Mouse (Mus musculus) liver, embryonic 13.5 days (tissue): Measurements from ENCODE around the gene Bpifa5. TPM values are rescaled to one million over a fixed set of nuclear protein-coding genes. Genes with fewer than 3 reads are reported as not detected.

Experiments used
- ATAC-seq: fragments of 200-750 bp; cut with Nextera tagmentation; 2 replicates; pipeline ENCODE4 v1.8.0; 2017; ENCODE audit warnings: low read depth, mild to moderate bottlenecking, moderate number of reproducible peaks, moderate library complexity
- DNase-seq: peaks from one replicate; pipeline ENCODE4 v3.0.0; 2022
- H3K27ac ChIP-seq: fragments of 300-500 bp; sonication (generic); 2 replicates; pipeline ENCODE4 v1.5.1; 2015; ENCODE audit warnings: moderate library complexity, mild to moderate bottlenecking, inconsistent platforms
- H3K27me3 ChIP-seq: fragments of 300-500 bp; sonication (generic); 2 replicates; pipeline ENCODE4 v1.6.1; 2015; ENCODE audit warnings: mild to moderate bottlenecking, inconsistent platforms
- H3K36me3 ChIP-seq: fragments of 300-500 bp; sonication (generic); 2 replicates; pipeline ENCODE4 v1.6.1; 2015; ENCODE audit warnings: mild to moderate bottlenecking, inconsistent platforms
- H3K4me1 ChIP-seq: fragments of 300-500 bp; sonication (generic); replicated peaks from 2 replicates; pipeline ENCODE4 v1.6.1; 2015; ENCODE audit warnings: inconsistent platforms
- H3K4me2 ChIP-seq: fragments of 300-500 bp; sonication (generic); 2 replicates; pipeline ENCODE4 v1.6.1; 2015; ENCODE audit warnings: inconsistent platforms, mild to moderate bottlenecking, moderate library complexity
- H3K4me3 ChIP-seq: fragments of 300-500 bp; sonication (generic); replicated peaks from 2 replicates; pipeline ENCODE4 v1.5.1; 2015; ENCODE audit warnings: mild to moderate bottlenecking, inconsistent platforms
- H3K9ac ChIP-seq: fragments of 300-500 bp; sonication (generic); 2 replicates; pipeline ENCODE4 v1.6.1; 2015; ENCODE audit warnings: mild to moderate bottlenecking, inconsistent platforms
- H3K9me3 ChIP-seq: fragments of 300-500 bp; sonication (generic); replicated peaks from 2 replicates; pipeline ENCODE4 v1.6.1; 2016; ENCODE audit warnings: inconsistent platforms
- WGBS: fragments of 180-500 bp; shearing (Covaris S2); methylation state at CpG from one replicate; pipeline ENCODE4 v1.1.7; 2015; ENCODE audit not compliant: insufficient replicate concordance; 5-methylcytosine and 5-hydroxymethylcytosine counted together
- polyA plus RNA-seq: library from polyadenylated mRNA; unstranded; fragments of >200 nt; fragmentation: Nextera tagmentation; extraction: Ambion mirVana; gene quantifications from 2 replicates; pipeline ENCODE4 v1.2.1, GENCODE M21; 2015

Bpifa5 gene
- polyA plus RNA-seq, 1 experiment from 2014 or later = 0.09 TPM

GRCm38 (mm10) chr2:154206908-154207307 is 44.5 kb downstream of the Bpifa5 start:
- no peaks in the 10 kb centered on the region for H3K4me1 ChIP-seq
- no peaks in the 10 kb centered on the region for H3K27me3 ChIP-seq
- no peak overlapping the region for H3K9ac ChIP-seq
- no peaks in the 10 kb centered on the region for H3K36me3 ChIP-seq
- ATAC-seq (no peak), DNase-seq (no peak)
- no peak overlapping the region for H3K27ac ChIP-seq
- H3K4me2 ChIP-seq = no peak overlapping the region
- WGBS = 46% methylated on average over 7 of the region's 7 CpGs
- H3K9me3 ChIP-seq = no peaks in the 10 kb centered on the region
- no peak overlapping the region for H3K4me3 ChIP-seq

GRCm38 (mm10) chr2:154209112-154209511 is 46.7 kb downstream of the Bpifa5 start:
- Histone ChIP-seq H3K4me2 (no peak overlapping the region), H3K27ac (no peak overlapping the region), H3K4me3 (no peak overlapping the region), H3K9me3 (no peaks in the 10 kb centered on the region), H3K36me3 (no peaks in the 10 kb centered on the region), H3K27me3 (no peaks in the 10 kb centered on the region), H3K4me1 (no peaks in the 10 kb centered on the region), H3K9ac (no peak overlapping the region)
- WGBS = 14% methylated on average over 3 of the region's 3 CpGs
- ATAC-seq = no peak
- DNase-seq = no peak

- Histone ChIP-seq H3K9ac (no peak overlapping the region), H3K4me2 (no peak overlapping the region), H3K27ac (no peak overlapping the region), H3K36me3 (no peaks in the 10 kb centered on the region), H3K4me3 (no peak overlapping the region), H3K4me1 (no peaks in the 10 kb centered on the region), H3K27me3 (no peaks in the 10 kb centered on the region), H3K9me3 (no peaks in the 10 kb centered on the region)
- DNase-seq = no peak
- no peak for ATAC-seq
- WGBS = 42% methylated on average over 1 of the region's 1 CpGs
Observed at GRCm38 (mm10) chr2:154211121-154211520, 48.7 kb downstream of the Bpifa5 start.

- H3K36me3 ChIP-seq = no peaks in the 10 kb centered on the region
- 75% methylated on average over 4 of the region's 4 CpGs for WGBS
- H3K9me3 ChIP-seq = no peaks in the 10 kb centered on the region
- no peak overlapping the region for H3K4me3 ChIP-seq
- no peak overlapping the region for H3K4me2 ChIP-seq
- H3K4me1 ChIP-seq = no peaks in the 10 kb centered on the region
- H3K27me3 ChIP-seq = no peaks in the 10 kb centered on the region
- ATAC-seq (no peak), DNase-seq (no peak)
- no peak overlapping the region for H3K9ac ChIP-seq
- no peak overlapping the region for H3K27ac ChIP-seq
Observed at GRCm38 (mm10) chr2:154211881-154212280, 49.5 kb downstream of the Bpifa5 start.

GRCm38 (mm10) chr2:154215191-154215590 is 52.8 kb downstream of the Bpifa5 start:
- no peaks in the 10 kb centered on the region for H3K27me3 ChIP-seq
- H3K9ac ChIP-seq = no peak overlapping the region
- no peak overlapping the region for H3K4me3 ChIP-seq
- 14% methylated on average over 5 of the region's 5 CpGs for WGBS
- no peaks in the 10 kb centered on the region for H3K4me1 ChIP-seq
- no peaks in the 10 kb centered on the region for H3K9me3 ChIP-seq
- ATAC-seq (peak; percentile 51; the same call in 1 of the 2 replicates), DNase-seq (peak; percentile 32)
- no peaks in the 10 kb centered on the region for H3K36me3 ChIP-seq
- H3K4me2 ChIP-seq = no peak overlapping the region
- H3K27ac ChIP-seq = no peak overlapping the region

Other genes starting within 250 kb of the Bpifa5 start
- not detected in 2 replicates for gene Bpifb3, start 244.4 kb upstream of the Bpifa5 start, polyA plus RNA-seq
- gene Bpifb4, start 224.4 kb upstream of the Bpifa5 start, polyA plus RNA-seq = 0.07 TPM in 1 of 2 replicates, not detected in the other
- not detected in 2 replicates for gene Bpifa6, start 187.7 kb upstream of the Bpifa5 start, polyA plus RNA-seq
- gene Bpifa2, start 154.3 kb upstream of the Bpifa5 start, polyA plus RNA-seq = not detected in 2 replicates
- not detected in 2 replicates for gene Bpifa3, start 32.3 kb upstream of the Bpifa5 start, polyA plus RNA-seq
- 0.09 TPM in 1 of 2 replicates, not detected in the other for gene Bpifa1, start 19.7 kb upstream of the Bpifa5 start, polyA plus RNA-seq
- 0.21 and 0.38 TPM in 2 replicates for gene Bpifb1, start 28.2 kb downstream of the Bpifa5 start, polyA plus RNA-seq
- not detected in 2 replicates for gene Bpifb5, start 61.1 kb downstream of the Bpifa5 start, polyA plus RNA-seq
- not detected in 2 replicates for gene Bpifb9a, start 95.2 kb downstream of the Bpifa5 start, polyA plus RNA-seq
- not detected in 2 replicates for gene Bpifb9b, start 144.6 kb downstream of the Bpifa5 start, polyA plus RNA-seq
- 18.0 and 18.9 TPM in 2 replicates for gene Cdk5rap1, start 210.4 kb downstream of the Bpifa5 start, polyA plus RNA-seq
- 1.7 and 2.0 TPM in 2 replicates for gene Snta1, start 245.5 kb downstream of the Bpifa5 start, polyA plus RNA-seq